Mouse (Mus musculus) kidney, embryonic 14.5 days (tissue): ENCODE results near the gene Olfr91. TPM values are rescaled to one million over a fixed set of nuclear protein-coding genes. Genes with fewer than 3 reads are reported as not detected.

ENCODE experiments used
- ATAC-seq: fragments of 200-750 bp; cut with Nextera tagmentation; 2 replicates; pipeline ENCODE4 v1.8.0; 2017; ENCODE audit warnings: moderate number of reproducible peaks, mild to moderate bottlenecking, moderate TSS enrichment, moderate library complexity; ENCODE audit not compliant: low FRiP score, low TSS enrichment
- H3K27ac ChIP-seq: fragments of 300-500 bp; sonication (generic); 2 replicates; pipeline ENCODE4 v1.5.1; 2014; ENCODE audit warnings: low read depth, mild to moderate bottlenecking, low read length, moderate library complexity, mixed read lengths
- H3K27me3 ChIP-seq: fragments of 300-500 bp; sonication (generic); 2 replicates; pipeline ENCODE4 v1.6.1; 2014; ENCODE audit warnings: mild to moderate bottlenecking, low read length; ENCODE audit not compliant: control insufficient read depth, insufficient read depth
- H3K36me3 ChIP-seq: fragments of 300-500 bp; sonication (generic); 2 replicates; pipeline ENCODE4 v1.6.1; 2014; ENCODE audit warnings: low read length, mixed read lengths; ENCODE audit not compliant: control insufficient read depth, insufficient read depth
- H3K4me1 ChIP-seq: fragments of 300-500 bp; sonication (generic); 2 replicates; pipeline ENCODE4 v1.6.1; 2014; ENCODE audit warnings: low read length, mixed read lengths; ENCODE audit not compliant: control insufficient read depth, insufficient read depth
- H3K4me2 ChIP-seq: fragments of 300-500 bp; sonication (generic); replicated peaks from 2 replicates; pipeline ENCODE4 v1.6.1; 2014; ENCODE audit warnings: low read depth, mild to moderate bottlenecking, low read length
- H3K4me3 ChIP-seq: fragments of 300-500 bp; sonication (generic); 2 replicates; pipeline ENCODE4 v1.5.1; 2014; ENCODE audit warnings: mild to moderate bottlenecking, low read length
- H3K9ac ChIP-seq: fragments of 300-500 bp; sonication (generic); 2 replicates; pipeline ENCODE4 v1.6.1; 2014; ENCODE audit warnings: low read depth, mild to moderate bottlenecking, low read length, moderate library complexity
- H3K9me3 ChIP-seq: fragments of 300-500 bp; sonication (generic); 2 replicates; pipeline ENCODE4 v1.6.1; 2016; ENCODE audit warnings: low read length; ENCODE audit not compliant: control insufficient read depth
- WGBS: fragments of 180-500 bp; shearing (Covaris S2); extraction: QIAGEN DNeasy Blood & Tissue Kit; methylation state at CpG from one replicate; pipeline ENCODE4 v1.1.7; 2014; 5-methylcytosine and 5-hydroxymethylcytosine counted together
- polyA plus RNA-seq: library from polyadenylated mRNA; unstranded; fragments of >200 nt; fragmentation: Nextera tagmentation; extraction: Ambion mirVana; gene quantifications from 2 replicates; pipeline ENCODE4 v1.2.1, GENCODE M21; 2014

The Olfr91 gene
- polyA plus RNA-seq, 1 experiment from 2014 or later = not detected

DNA sequence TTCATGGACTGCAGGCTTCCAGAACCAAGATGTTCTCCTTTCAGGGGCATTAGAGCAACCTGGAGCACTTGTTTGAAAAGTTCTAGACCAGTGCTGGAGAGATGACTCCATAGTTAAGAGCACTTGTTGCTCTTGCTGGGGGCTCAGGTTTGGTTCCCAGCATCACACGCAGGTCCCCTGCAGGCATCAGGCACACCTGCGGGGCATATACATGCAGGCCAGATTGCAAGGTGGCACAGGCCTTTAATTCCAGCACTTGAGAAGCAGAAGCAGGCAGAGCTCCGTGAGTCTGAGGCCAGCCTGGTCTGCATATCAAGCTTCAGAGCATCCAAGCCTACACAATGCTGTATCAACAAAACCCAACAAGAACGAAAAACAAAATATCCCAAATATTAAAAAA, 16.4 kb downstream of the Olfr91 start:
- H3K4me2 ChIP-seq = no peak overlapping the region
- H3K27me3 ChIP-seq = no peaks in the 10 kb centered on the region
- no peak overlapping the region for H3K9ac ChIP-seq
- no peak overlapping the region for H3K4me3 ChIP-seq
- 94% methylated on average over 4 of the region's 4 CpGs for WGBS
- H3K36me3 ChIP-seq = peaks cover 2% of the 10 kb centered on the region; the same call in 1 of the 2 replicates
- H3K4me1 ChIP-seq = no peaks in the 10 kb centered on the region
- no peak for ATAC-seq
- no peaks in the 10 kb centered on the region for H3K9me3 ChIP-seq
- no peak overlapping the region for H3K27ac ChIP-seq

DNA sequence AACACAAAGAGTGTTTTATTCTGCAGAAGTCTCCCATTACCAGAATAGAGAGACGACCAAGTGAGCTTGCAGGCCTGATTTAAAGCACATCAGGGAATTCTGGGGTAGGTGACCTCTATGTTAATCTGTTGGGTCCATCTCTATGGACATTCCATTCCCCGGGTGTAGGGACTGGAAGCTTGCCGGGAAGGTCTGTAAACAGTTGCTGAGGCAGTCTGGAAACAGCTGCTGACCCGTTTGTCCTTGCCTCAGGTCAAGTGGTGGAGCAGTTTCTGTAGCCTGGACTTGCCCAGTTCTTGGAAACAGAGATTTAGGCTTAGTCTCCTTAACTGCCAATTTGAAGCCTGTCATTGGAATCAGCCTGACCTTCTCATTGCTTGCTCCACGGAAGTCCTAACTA, 18.0 kb downstream of the Olfr91 start:
- no peak for ATAC-seq
- Histone ChIP-seq H3K4me1 (no peaks in the 10 kb centered on the region), H3K9me3 (no peaks in the 10 kb centered on the region), H3K4me2 (no peak overlapping the region), H3K9ac (no peak overlapping the region), H3K36me3 (peaks cover 4% of the 10 kb centered on the region; the same call in 1 of the 2 replicates), H3K27ac (no peak overlapping the region), H3K4me3 (no peak overlapping the region), H3K27me3 (no peaks in the 10 kb centered on the region)
- 16% methylated on average over 5 of the region's 5 CpGs for WGBS

DNA sequence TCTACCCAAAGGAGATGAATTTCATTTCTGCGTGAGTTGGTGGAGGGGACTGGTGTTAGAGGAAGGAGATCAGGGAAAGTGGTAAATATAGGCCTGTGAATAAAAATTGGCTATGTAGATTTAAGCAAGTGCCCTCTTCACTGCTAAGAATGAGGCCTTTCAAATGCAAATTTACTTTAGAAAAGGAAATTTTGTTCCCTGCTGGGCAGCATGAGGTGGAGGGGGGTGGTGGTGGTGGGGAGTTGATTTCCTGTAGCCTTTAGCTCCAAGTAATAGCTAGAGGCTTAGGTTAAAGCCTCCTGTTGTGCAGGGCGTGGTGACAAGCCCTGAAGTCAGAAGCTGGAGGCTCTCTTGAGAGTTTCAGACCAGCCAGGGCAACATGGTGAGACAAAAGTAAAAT, 19.1 kb downstream of the Olfr91 start:
- H3K4me3 ChIP-seq = no peak overlapping the region
- no peaks in the 10 kb centered on the region for H3K27me3 ChIP-seq
- H3K4me2 ChIP-seq = no peak overlapping the region
- H3K4me1 ChIP-seq = no peaks in the 10 kb centered on the region
- WGBS = 29% methylated on average over 2 of the region's 2 CpGs
- peaks cover 12% of the 10 kb centered on the region; the same call in 1 of the 2 replicates for H3K36me3 ChIP-seq
- H3K27ac ChIP-seq = no peak overlapping the region
- H3K9me3 ChIP-seq = no peaks in the 10 kb centered on the region
- ATAC-seq = no peak
- H3K9ac ChIP-seq = no peak overlapping the region

DNA sequence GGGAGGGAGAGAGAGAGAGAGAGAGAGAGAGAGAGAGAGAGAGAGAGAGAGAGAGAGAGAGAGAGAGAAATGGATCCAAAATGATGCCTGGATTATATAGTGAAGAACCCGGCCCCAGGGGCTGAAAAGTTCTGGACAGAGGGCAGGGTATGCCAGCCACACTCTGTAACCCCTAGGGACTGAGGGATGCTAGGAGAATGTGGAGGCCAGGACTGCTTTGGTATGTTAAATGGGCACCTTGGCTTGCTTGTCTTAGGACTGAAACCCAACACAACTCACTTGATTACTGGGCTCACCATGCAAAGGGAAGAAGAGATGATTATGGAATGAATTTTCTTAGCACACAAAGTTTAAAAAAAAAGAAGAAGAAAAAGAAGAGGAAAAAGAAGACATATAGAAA, 19.9 kb downstream of the Olfr91 start:
- H3K27ac ChIP-seq = no peak overlapping the region
- no peak overlapping the region for H3K4me3 ChIP-seq
- peaks cover 19% of the 10 kb centered on the region; the same call in 1 of the 2 replicates for H3K36me3 ChIP-seq
- no peak for ATAC-seq
- WGBS = 68% methylated on average over 1 of the region's 1 CpGs
- no peaks in the 10 kb centered on the region for H3K27me3 ChIP-seq
- H3K4me1 ChIP-seq = no peaks in the 10 kb centered on the region
- H3K9ac ChIP-seq = no peak overlapping the region
- H3K4me2 ChIP-seq = no peak overlapping the region
- no peaks in the 10 kb centered on the region for H3K9me3 ChIP-seq

DNA sequence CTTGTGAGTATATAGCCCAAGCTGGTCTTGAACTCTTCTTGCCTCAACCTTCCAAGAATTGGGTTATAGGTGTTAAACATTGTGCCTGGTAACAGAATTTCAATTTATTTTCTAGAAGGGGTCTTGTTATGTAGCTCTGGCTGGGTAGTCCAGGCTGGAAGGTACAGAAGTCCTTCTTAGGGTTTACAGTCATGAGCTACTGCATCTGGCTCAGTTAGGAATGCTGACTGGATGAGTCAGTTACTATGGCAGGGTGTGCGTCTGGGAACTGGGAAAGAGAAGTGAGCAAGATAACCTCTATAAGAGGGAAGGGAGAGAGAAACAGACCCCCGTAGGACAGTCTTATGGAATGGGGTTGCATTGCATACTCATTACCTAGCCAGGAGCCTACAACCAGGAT, 22.3 kb downstream of the Olfr91 start:
- 78% methylated on average over 2 of the region's 2 CpGs for WGBS
- no peaks in the 10 kb centered on the region for H3K4me1 ChIP-seq
- H3K4me3 ChIP-seq = no peak overlapping the region
- H3K36me3 ChIP-seq = peaks cover 37% of the 10 kb centered on the region
- H3K27me3 ChIP-seq = no peaks in the 10 kb centered on the region
- no peaks in the 10 kb centered on the region for H3K9me3 ChIP-seq
- no peak for ATAC-seq
- H3K9ac ChIP-seq = no peak overlapping the region
- no peak overlapping the region for H3K4me2 ChIP-seq
- H3K27ac ChIP-seq = no peak overlapping the region

DNA sequence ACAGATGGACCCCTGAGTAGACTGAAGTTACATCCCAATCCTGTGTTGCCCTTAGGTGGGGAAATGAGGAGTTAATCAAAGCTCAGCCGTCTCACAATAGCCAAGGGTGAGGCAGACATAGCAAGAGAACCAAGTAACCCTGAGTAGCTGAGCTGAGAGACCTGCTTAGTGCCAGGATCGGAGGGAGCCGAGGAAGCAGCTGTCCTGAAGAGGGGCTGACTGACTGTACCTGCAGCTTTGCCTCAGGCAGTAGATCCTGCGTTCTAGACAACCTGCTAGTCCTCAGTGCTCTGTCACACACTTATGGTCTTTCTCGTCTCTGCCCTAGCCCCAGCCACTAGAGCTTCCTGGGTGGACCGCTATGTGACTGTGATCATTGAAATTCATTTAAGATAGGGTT, 22.9 kb downstream of the Olfr91 start:
- ATAC-seq = no peak
- peaks cover 43% of the 10 kb centered on the region for H3K36me3 ChIP-seq

DNA sequence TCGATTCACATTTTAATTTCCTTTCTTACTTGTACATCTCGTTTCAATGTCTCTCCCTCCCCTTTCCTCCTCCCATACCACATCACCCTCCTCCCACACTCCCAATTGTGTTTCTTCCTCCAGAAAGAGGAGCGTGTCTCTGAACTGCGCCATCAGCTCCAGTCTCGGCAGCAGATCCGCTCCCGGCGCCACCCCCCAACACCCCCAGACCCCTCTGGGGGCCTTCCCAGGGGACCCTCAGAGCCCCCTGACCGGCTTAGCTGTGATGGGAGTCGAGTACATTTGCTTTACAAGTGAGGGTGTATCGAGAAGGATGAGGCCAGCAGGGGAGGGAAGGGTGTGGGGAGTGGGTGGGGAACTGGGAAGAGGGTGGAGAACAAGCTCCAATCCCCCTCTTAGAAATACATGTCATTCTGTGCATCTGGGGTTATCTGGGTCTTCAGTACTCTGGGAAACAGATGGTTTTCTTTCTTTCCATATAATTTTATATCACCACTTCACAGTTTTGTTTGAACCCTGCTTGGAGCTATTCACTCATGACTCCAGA, 25.3 kb downstream of the Olfr91 start:
- H3K9me3 ChIP-seq = no peaks in the 10 kb centered on the region
- ATAC-seq = no peak
- WGBS = 59% methylated on average over 11 of the region's 11 CpGs
- no peaks in the 10 kb centered on the region for H3K4me1 ChIP-seq
- H3K27me3 ChIP-seq = no peaks in the 10 kb centered on the region
- peaks cover 62% of the 10 kb centered on the region for H3K36me3 ChIP-seq
- no peak overlapping the region for H3K4me3 ChIP-seq
- no peak overlapping the region for H3K4me2 ChIP-seq
- H3K9ac ChIP-seq = no peak overlapping the region
- no peak overlapping the region for H3K27ac ChIP-seq

More for the DNA sequence above, 22.9 kb downstream of the Olfr91 start:
- H3K4me1 ChIP-seq = no peaks in the 10 kb centered on the region
- 90% methylated on average over 6 of the region's 6 CpGs for WGBS
- H3K4me3 ChIP-seq = no peak overlapping the region
- no peak overlapping the region for H3K4me2 ChIP-seq
- no peaks in the 10 kb centered on the region for H3K27me3 ChIP-seq
- H3K9me3 ChIP-seq = no peaks in the 10 kb centered on the region
- H3K9ac ChIP-seq = no peak overlapping the region
- no peak overlapping the region for H3K27ac ChIP-seq

DNA sequence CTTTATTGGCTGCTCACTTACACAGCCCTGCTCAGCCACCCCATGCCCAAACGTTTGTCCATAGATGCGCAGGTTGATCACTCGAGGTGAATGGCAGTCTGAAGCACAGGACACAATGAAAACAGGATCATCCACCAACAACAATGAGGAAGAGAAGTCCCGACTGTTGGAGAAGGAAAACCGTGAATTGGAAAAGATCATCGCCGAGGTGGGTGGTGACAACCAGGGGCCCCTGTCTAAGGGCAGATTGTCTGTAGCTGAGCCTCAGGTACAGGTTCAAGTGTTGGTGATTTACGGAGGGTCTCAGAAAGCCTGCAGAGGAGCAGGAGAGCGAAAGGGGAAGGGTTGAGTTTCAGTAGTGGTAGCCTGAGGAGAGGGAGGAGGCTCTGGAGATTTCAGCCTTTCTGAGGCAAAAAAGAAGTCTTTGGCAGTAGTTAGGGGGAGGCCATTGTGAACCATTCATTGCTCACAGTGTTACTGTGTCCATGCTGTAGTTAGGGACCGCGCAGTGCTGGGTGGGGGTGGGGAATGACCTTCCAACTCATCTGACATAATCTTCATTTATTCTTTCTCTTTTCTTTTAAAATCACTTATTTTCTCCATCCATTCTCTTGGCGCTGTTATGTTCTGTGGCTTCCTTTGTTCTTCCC, 25.9 kb downstream of the Olfr91 start:
- H3K4me1 ChIP-seq = no peaks in the 10 kb centered on the region
- ATAC-seq = no peak
- no peak overlapping the region for H3K27ac ChIP-seq
- no peaks in the 10 kb centered on the region for H3K9me3 ChIP-seq
- H3K27me3 ChIP-seq = no peaks in the 10 kb centered on the region
- peaks cover 68% of the 10 kb centered on the region for H3K36me3 ChIP-seq
- H3K4me3 ChIP-seq = no peak overlapping the region
- H3K4me2 ChIP-seq = no peak overlapping the region
- 88% methylated on average over 12 of the region's 12 CpGs for WGBS
- H3K9ac ChIP-seq = no peak overlapping the region

DNA sequence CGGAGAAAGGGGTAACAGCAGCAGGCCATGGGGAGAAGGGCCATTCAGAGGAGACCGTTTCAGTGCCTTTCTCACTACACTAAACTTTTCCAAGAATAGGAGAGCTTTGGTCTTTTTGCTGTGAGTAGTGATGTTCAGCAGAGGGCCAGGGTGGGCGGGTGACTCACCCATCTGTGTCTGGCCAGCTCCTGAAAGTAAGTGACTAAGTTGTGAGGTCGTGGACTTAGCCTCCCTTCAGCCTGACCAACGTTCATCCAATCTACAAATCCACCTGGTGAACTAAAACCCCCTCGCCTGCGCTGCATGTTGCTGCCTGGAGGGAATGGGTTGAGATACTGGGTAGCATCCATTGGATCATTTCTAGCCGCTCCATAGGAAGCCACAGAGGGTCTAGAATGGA, 28.0 kb downstream of the Olfr91 start:
- Histone ChIP-seq H3K4me2 (no peak overlapping the region), H3K27me3 (no peaks in the 10 kb centered on the region), H3K27ac (no peak overlapping the region), H3K9ac (no peak overlapping the region), H3K4me3 (no peak overlapping the region), H3K4me1 (no peaks in the 10 kb centered on the region), H3K9me3 (no peaks in the 10 kb centered on the region), H3K36me3 (peaks cover 83% of the 10 kb centered on the region)
- ATAC-seq = no peak
- WGBS = 92% methylated on average over 8 of the region's 8 CpGs
